Mouse (Mus musculus) midbrain, embryonic 13.5 days (tissue): ENCODE results near the gene AC170998.1. TPM values are rescaled to one million over a fixed set of nuclear protein-coding genes. Genes with fewer than 3 reads are reported as not detected.

Experiments
- ATAC-seq: fragments of 200-750 bp; cut with Nextera tagmentation; 2 replicates; pipeline ENCODE4 v1.8.0; 2017; ENCODE audit warnings: mild to moderate bottlenecking, moderate TSS enrichment, moderate library complexity
- H3K27ac ChIP-seq: fragments of 300-500 bp; sonication (generic); 2 replicates; pipeline ENCODE4 v1.5.1; 2015; ENCODE audit warnings: inconsistent platforms, mild to moderate bottlenecking, moderate library complexity
- H3K27me3 ChIP-seq: fragments of 300-500 bp; sonication (generic); 2 replicates; pipeline ENCODE4 v1.6.1; 2015; ENCODE audit warnings: mild to moderate bottlenecking, inconsistent platforms
- H3K36me3 ChIP-seq: fragments of 300-500 bp; sonication (generic); 2 replicates; pipeline ENCODE4 v1.6.1; 2015; ENCODE audit warnings: mild to moderate bottlenecking, inconsistent platforms
- H3K4me1 ChIP-seq: fragments of 300-500 bp; sonication (generic); replicated peaks from 2 replicates; pipeline ENCODE4 v1.6.1; 2015; ENCODE audit warnings: inconsistent platforms
- H3K4me2 ChIP-seq: fragments of 300-500 bp; sonication (generic); replicated peaks from 2 replicates; pipeline ENCODE4 v1.6.1; 2015; ENCODE audit warnings: moderate library complexity, mild to moderate bottlenecking, inconsistent platforms
- H3K4me3 ChIP-seq: fragments of 300-500 bp; sonication (generic); replicated peaks from 2 replicates; pipeline ENCODE4 v1.5.1; 2015; ENCODE audit warnings: mild to moderate bottlenecking, inconsistent platforms
- H3K9ac ChIP-seq: fragments of 300-500 bp; sonication (generic); replicated peaks from 2 replicates; pipeline ENCODE4 v1.6.1; 2015; ENCODE audit warnings: mild to moderate bottlenecking, inconsistent platforms
- H3K9me3 ChIP-seq: fragments of 300-500 bp; sonication (generic); 2 replicates; pipeline ENCODE4 v1.6.1; 2016; ENCODE audit warnings: mild to moderate bottlenecking, inconsistent platforms
- WGBS: fragments of 180-500 bp; shearing (Covaris S2); methylation state at CpG from one replicate; pipeline ENCODE4 v1.1.7; 2015; 5-methylcytosine and 5-hydroxymethylcytosine counted together
- polyA plus RNA-seq: library from polyadenylated mRNA; unstranded; fragments of >200 nt; fragmentation: Nextera tagmentation; extraction: Ambion mirVana; gene quantifications from 2 replicates; pipeline ENCODE4 v1.2.1, GENCODE M21; 2015

Gene AC170998.1
- polyA plus RNA-seq, 1 experiment from 2014 or later = 2.3 TPM

DNA sequence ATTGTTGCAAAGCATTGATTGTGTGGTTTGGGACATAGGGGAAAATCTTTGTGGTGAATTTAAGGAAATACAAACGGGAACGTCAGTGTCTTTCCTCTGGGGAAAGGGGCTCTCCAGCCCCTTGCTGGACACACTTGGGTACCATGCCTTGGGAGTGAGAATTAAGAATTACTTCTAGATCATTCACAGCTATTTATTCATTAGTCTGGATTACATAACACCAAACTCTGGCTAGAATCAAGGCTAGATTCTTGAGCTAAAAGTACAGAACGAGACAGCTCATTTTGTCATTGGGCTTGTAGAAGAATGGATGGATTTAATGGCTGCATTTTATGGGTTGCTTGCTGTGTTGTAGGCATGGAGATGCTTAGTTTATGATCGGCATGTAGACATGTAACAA lies 31.1 kb upstream of the AC170998.1 start:
- Histone ChIP-seq H3K4me3 (no peak overlapping the region), H3K4me2 (no peak overlapping the region), H3K9me3 (no peaks in the 10 kb centered on the region), H3K27me3 (0 out of 2 replicates have a peak, but pooled peaks cover 1% of the 10 kb centered on the region), H3K4me1 (peaks cover 49% of the 10 kb centered on the region), H3K27ac (no peak overlapping the region), H3K36me3 (no peaks in the 10 kb centered on the region), H3K9ac (no peak overlapping the region)
- ATAC-seq = no peak
- 81% methylated on average over 4 of the region's 4 CpGs for WGBS

DNA sequence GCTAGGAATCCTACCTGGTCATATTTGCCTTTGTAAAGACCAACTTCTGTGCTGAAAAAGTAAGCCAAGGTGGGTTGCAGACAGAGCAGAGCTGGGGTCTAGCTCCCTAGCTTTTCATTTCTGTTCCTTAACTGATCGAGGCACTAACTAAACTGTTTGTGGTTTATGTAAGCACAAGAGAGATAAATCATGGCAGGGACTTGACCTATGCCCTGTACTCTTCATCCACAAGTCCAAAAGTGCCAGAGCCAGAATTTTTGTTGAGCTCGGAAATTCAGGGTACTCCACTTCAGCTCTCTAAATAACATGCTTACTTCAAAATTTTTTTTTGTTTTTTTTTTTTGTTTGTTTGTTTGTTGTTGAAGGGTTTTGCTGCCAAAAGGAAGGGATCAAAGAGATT lies 29.2 kb upstream of the AC170998.1 start:
- H3K4me3 ChIP-seq = no peak overlapping the region
- no peaks in the 10 kb centered on the region for H3K9me3 ChIP-seq
- H3K27me3 ChIP-seq = no peaks in the 10 kb centered on the region
- H3K36me3 ChIP-seq = no peaks in the 10 kb centered on the region
- H3K4me2 ChIP-seq = no peak overlapping the region
- no peak for ATAC-seq
- peaks cover 43% of the 10 kb centered on the region for H3K4me1 ChIP-seq
- peak overlapping the region; percentile 10; the same call in 1 of the 2 replicates for H3K9ac ChIP-seq
- WGBS = 63% methylated on average over 2 of the region's 2 CpGs
- no peak overlapping the region for H3K27ac ChIP-seq

DNA sequence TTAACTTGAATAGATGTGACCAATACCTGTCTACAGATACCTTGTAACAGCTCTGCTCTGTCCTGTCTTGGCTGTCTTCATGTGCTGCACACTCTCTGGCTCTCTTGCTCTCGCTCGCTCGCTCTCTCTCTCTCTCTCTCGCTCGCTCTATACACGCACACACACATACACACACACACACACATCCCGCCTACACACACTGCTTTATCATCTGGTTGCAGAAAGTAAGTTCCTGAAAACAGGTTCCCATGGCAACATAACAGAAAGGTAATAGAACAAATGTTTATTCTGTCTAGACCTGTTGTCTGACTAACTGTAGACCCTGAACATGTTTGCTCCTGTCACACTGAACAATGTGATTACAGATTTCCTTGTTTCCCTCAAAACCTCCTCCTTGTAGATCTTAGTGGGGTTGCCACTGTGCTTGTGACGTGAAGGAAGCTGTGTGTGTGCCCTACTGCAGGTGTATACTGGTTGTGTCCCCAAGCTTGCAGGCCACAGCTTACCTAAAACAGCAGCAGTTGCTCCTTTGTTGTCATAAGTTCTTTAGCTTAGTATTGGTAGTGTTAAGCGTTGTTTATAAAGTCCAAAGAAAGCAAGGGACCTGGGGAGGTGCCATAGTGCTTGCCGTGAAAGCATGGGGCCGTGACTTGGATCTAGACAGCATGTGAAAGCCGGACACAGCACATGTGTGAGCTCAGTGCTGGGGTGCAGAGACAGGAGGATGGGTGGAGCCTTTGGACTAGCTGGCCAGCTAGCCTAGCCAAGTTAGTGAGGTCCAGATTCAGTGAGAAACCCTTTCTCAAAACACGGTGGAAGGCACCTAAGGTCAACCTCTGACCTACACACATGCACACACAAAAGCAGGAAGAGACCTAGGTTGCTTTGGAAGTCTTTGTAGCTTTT lies 28.3 kb upstream of the AC170998.1 start:
- Histone ChIP-seq H3K4me1 (peaks cover 41% of the 10 kb centered on the region), H3K4me3 (no peak overlapping the region), H3K27ac (0 out of 2 replicates have a peak overlapping the region, but pooled peaks have one; percentile 1), H3K9ac (peak overlapping the region; percentile 10; the same call in 1 of the 2 replicates), H3K27me3 (no peaks in the 10 kb centered on the region), H3K4me2 (no peak overlapping the region), H3K36me3 (no peaks in the 10 kb centered on the region), H3K9me3 (no peaks in the 10 kb centered on the region)
- no peak for ATAC-seq
- 82% methylated on average over 13 of the region's 13 CpGs for WGBS

DNA sequence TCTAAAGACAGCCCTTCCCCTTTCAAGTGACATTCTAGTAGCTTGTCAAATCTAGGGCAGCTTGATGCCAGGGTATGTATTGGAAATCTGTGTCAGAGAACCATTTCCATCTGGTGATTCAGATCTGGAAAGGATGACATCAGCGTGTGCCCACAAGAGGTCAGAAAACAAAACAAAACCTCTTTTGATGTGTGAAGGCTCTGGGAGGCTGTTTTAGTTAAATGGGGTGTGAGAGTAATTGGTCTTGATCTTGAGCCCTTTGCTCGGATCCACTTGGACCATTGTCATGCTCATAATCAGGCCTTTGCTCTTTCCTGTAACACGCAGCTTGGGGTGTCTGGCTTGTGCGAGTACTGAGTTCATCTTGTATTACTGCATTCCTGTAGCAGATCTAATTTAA lies 27.6 kb upstream of the AC170998.1 start:
- H3K4me3 ChIP-seq = no peak overlapping the region
- no peak overlapping the region; the same call in 1 of the 2 replicates for H3K9ac ChIP-seq
- peaks cover 34% of the 10 kb centered on the region for H3K4me1 ChIP-seq
- ATAC-seq = no peak
- no peaks in the 10 kb centered on the region for H3K27me3 ChIP-seq
- H3K36me3 ChIP-seq = no peaks in the 10 kb centered on the region
- H3K9me3 ChIP-seq = no peaks in the 10 kb centered on the region
- no peak overlapping the region for H3K4me2 ChIP-seq
- no peak overlapping the region for H3K27ac ChIP-seq
- 41% methylated on average over 4 of the region's 4 CpGs for WGBS

DNA sequence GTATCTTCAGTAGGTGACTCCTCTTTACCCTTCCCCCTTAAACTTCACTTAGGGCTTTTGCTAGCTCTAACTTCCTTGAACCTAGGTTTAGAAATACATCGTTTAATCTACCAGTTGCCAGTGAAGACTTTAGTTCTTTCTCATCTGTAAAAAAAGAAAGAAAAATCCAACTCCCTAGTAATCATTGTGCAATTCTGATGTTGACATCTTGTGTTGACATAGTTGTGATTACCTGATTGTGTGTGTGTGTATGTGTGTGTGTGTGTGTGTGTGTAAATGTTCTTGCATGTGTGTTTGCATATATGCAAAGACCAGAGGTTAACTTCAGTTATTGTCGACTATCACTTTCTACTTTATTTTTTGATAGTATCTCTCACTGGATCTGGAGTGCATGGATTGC lies 27.2 kb upstream of the AC170998.1 start:
- 93% methylated on average over 2 of the region's 2 CpGs for WGBS
- H3K4me3 ChIP-seq = no peak overlapping the region
- no peak overlapping the region for H3K27ac ChIP-seq
- no peak overlapping the region; the same call in 1 of the 2 replicates for H3K9ac ChIP-seq
- H3K4me1 ChIP-seq = peaks cover 30% of the 10 kb centered on the region
- H3K9me3 ChIP-seq = no peaks in the 10 kb centered on the region
- H3K27me3 ChIP-seq = no peaks in the 10 kb centered on the region
- ATAC-seq = no peak
- no peak overlapping the region for H3K4me2 ChIP-seq
- no peaks in the 10 kb centered on the region for H3K36me3 ChIP-seq

DNA sequence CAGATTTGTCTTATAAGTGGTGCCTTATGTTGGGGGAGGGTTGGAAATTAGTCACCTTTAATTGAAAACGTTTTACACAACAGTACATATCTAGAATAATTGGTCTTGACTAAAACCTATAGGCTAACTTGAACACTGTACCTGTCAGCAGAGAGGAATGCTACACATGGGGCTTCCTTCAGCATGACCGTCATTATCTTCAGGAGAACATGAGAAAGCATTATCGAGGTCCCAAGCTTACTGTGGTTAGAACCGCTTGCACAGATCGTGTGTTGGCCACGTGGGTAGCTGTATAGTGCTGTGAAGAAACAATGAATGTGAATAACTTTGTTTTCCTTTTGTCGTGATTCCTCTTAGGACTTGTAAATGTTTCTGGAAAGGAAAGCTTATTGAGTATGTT lies 26.1 kb upstream of the AC170998.1 start:
- Histone ChIP-seq H3K9ac (no peak overlapping the region), H3K27me3 (no peaks in the 10 kb centered on the region), H3K4me1 (peaks cover 23% of the 10 kb centered on the region), H3K9me3 (no peaks in the 10 kb centered on the region), H3K4me2 (no peak overlapping the region), H3K4me3 (no peak overlapping the region), H3K36me3 (no peaks in the 10 kb centered on the region), H3K27ac (no peak overlapping the region)
- ATAC-seq = no peak
- 88% methylated on average over 7 of the region's 7 CpGs for WGBS

DNA sequence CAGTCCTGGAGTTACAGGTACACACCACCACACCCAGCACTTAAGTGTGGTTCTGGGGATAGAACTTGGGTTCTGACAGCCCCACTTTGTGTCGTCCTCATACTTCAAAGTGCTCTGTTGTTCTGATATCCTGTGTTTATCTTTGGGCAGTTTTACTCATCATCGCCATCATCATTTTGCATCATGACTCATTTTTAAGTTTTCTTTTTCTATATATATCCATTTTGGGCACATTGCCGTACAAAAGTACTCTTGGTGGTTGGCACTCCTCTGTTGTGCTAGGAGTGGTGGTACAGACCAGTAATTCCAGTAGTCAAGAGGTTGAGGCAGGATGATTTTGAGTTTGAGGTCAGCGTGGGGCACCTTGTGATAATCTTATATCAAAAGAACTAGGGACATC lies 24.7 kb upstream of the AC170998.1 start:
- H3K27me3 ChIP-seq = no peaks in the 10 kb centered on the region
- no peak overlapping the region for H3K9ac ChIP-seq
- no peak overlapping the region for H3K4me3 ChIP-seq
- no peaks in the 10 kb centered on the region for H3K9me3 ChIP-seq
- H3K4me1 ChIP-seq = peaks cover 23% of the 10 kb centered on the region
- no peak overlapping the region for H3K4me2 ChIP-seq
- 92% methylated on average over 4 of the region's 4 CpGs for WGBS
- H3K36me3 ChIP-seq = no peaks in the 10 kb centered on the region
- no peak overlapping the region for H3K27ac ChIP-seq
- no peak for ATAC-seq

DNA sequence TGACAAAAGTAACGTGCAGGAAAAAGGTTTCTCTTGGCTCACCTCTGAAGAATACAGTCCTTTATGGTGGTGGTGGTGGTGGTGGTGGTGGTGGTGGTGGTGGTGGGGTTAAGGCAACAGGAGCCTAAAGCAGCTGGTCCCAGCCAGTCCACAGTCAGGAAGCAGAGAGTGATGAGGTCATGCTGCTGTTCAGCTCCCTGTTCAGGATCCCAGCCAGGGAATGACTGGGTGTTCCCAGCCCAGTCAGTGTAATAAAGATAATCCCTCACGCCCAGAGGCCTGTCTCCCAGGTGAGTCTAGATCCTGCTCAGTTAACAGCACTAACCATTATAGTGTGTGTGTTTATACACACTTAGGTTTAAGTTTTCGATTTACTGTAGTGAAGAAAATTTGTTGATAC lies 24.1 kb upstream of the AC170998.1 start:
- Histone ChIP-seq H3K4me3 (no peak overlapping the region), H3K9me3 (no peaks in the 10 kb centered on the region), H3K9ac (no peak overlapping the region), H3K36me3 (no peaks in the 10 kb centered on the region), H3K4me1 (peaks cover 18% of the 10 kb centered on the region), H3K27ac (no peak overlapping the region), H3K27me3 (no peaks in the 10 kb centered on the region), H3K4me2 (no peak overlapping the region)
- WGBS = 87% methylated on average over 3 of the region's 3 CpGs
- no peak for ATAC-seq

DNA sequence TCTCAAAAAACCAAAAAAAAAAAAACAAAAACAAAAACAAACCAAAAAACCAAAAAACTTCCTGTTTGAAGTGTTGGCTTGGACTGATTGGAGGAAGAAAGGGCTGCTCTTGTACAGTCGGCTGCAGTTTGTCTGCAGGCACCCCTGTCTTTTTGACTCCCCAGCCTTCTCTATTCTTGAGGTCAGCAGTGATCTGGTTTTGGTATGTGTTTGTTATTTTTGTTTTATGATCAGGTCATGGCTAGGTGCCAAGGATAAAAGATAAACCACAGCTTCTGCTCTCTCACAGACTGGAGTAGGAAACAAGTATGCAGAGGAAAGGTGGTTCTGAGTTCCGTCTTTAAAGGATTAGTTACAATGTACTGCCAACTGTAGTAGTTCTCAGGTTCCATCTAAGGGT lies 23.2 kb upstream of the AC170998.1 start:
- no peaks in the 10 kb centered on the region for H3K9me3 ChIP-seq
- WGBS = 89% methylated on average over 2 of the region's 2 CpGs
- H3K4me3 ChIP-seq = no peak overlapping the region
- no peak overlapping the region for H3K27ac ChIP-seq
- no peak overlapping the region for H3K4me2 ChIP-seq
- H3K9ac ChIP-seq = no peak overlapping the region
- ATAC-seq = no peak
- no peaks in the 10 kb centered on the region for H3K27me3 ChIP-seq
- H3K36me3 ChIP-seq = no peaks in the 10 kb centered on the region
- H3K4me1 ChIP-seq = peaks cover 9% of the 10 kb centered on the region

DNA sequence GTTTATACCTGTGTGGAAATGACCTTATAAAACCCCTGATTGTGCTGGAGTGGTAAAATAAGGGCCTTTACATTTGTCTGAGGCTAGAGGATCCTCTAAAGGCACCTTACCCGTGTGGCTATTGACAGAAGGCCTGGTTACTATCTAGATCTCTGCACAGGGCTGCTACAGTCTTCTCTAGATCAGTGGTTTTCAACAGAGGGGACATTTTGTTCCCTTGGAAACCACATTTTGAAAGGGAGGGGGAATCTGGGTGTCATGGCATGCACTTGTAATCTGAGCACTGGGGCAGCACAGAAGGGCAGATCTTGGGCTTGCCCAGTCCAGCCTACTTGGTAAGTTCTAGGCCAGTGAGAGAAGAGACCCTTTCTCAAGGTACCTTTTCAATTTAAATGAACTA lies 19.2 kb upstream of the AC170998.1 start:
- 0 out of 2 replicates have a peak, but pooled peaks cover 4% of the 10 kb centered on the region for H3K4me1 ChIP-seq
- 38% methylated on average over 1 of the region's 1 CpGs for WGBS
- no peak overlapping the region for H3K27ac ChIP-seq
- H3K9ac ChIP-seq = no peak overlapping the region
- H3K9me3 ChIP-seq = no peaks in the 10 kb centered on the region
- no peak overlapping the region for H3K4me3 ChIP-seq
- no peaks in the 10 kb centered on the region for H3K27me3 ChIP-seq
- H3K36me3 ChIP-seq = no peaks in the 10 kb centered on the region
- ATAC-seq = no peak
- H3K4me2 ChIP-seq = no peak overlapping the region

DNA sequence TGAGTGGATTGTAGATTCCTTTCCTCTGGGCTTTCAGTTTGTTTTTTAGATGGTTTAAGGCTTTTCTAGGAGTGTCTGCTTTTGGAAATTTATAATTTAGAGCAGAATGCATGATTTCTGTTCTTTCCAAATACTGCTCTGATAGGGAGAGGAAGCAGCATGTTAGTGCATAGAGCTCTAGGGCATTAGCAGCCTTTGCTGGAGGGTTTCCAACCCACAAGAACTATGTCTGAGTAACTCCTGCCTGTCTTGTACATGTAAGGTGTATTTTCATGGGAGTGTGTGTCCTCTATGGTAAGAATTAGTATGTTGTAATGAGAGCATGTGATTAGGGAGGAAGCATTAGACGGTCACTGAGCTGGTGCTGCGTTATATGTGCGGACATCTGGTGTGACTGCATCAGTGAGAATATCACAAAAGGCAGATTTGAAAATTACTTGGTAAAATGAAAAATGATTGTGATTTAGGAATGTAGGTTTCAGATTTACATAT lies 18.7 kb upstream of the AC170998.1 start:
- 90% methylated on average over 3 of the region's 3 CpGs for WGBS
- no peak for ATAC-seq

DNA sequence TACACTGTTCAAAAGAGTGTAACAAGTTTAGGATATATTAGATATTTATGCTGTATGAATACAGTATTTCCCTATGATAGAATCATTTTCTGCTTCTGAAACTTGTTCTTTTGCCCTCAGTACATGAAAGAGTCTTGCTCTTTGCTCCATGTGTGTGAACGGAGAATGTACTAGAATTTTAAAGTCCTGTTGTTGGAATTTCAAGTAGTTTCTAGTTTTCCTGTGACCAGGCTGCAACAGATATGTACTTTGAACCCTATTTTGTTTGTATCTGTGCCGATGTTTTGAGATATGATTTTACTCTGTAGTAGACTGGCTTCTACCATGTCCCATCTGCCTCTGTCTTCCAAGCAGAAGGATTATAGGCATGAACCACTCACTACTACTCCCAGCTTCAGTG lies 18.1 kb upstream of the AC170998.1 start:
- H3K4me1 ChIP-seq = 0 out of 2 replicates have a peak, but pooled peaks cover 4% of the 10 kb centered on the region
- H3K4me2 ChIP-seq = no peak overlapping the region
- no peaks in the 10 kb centered on the region for H3K36me3 ChIP-seq
- no peaks in the 10 kb centered on the region for H3K27me3 ChIP-seq
- 94% methylated on average over 2 of the region's 2 CpGs for WGBS
- no peak overlapping the region for H3K9ac ChIP-seq
- no peak overlapping the region for H3K4me3 ChIP-seq
- no peak overlapping the region for H3K27ac ChIP-seq
- H3K9me3 ChIP-seq = no peaks in the 10 kb centered on the region
- ATAC-seq = no peak

More for the DNA sequence above, 18.7 kb upstream of the AC170998.1 start:
- no peak overlapping the region for H3K27ac ChIP-seq
- H3K4me3 ChIP-seq = no peak overlapping the region
- H3K36me3 ChIP-seq = no peaks in the 10 kb centered on the region
- H3K27me3 ChIP-seq = no peaks in the 10 kb centered on the region
- no peak overlapping the region for H3K4me2 ChIP-seq
- H3K9me3 ChIP-seq = no peaks in the 10 kb centered on the region
- no peak overlapping the region for H3K9ac ChIP-seq
- 0 out of 2 replicates have a peak, but pooled peaks cover 4% of the 10 kb centered on the region for H3K4me1 ChIP-seq
